ENCODE assay signal across 7 mouse cellular contexts in genomic region chr3:87620218-87620891, GRCm38 (mm10). TPM values are rescaled to one million over a fixed set of nuclear protein-coding genes. Genes with fewer than 3 reads are reported as not detected.
DNase-seq lines count a peak whose midpoint lies in the region; ATAC-seq and TF ChIP-seq lines count a peak whose summit lies in the region.

No protein-coding gene starts in this region.

- H3K9me3 ChIP-seq in lung, embryonic 15.5 days = no peaks in the 10 kb centered on the region
- H3K9me3 ChIP-seq in forebrain, embryonic 15.5 days = no peaks in the 10 kb centered on the region
- no peaks in the 10 kb centered on the region for H3K9me3 ChIP-seq in liver, embryonic 12.5 days (replicated peaks)
- no peaks in the 10 kb centered on the region for H3K9me3 ChIP-seq in stomach, postnatal 0 days (ENCODE audit: control insufficient read depth, low read length)

- H3K4me3 ChIP-seq in lung, embryonic 15.5 days = peak overlapping the region; percentile 81
- peak overlapping the region; percentile 81 for H3K4me3 ChIP-seq in forebrain, embryonic 15.5 days
- peak overlapping the region; percentile 3; the same call in 1 of the 2 replicates for H3K4me3 ChIP-seq in liver, embryonic 12.5 days
- peak overlapping the region; percentile 80 for H3K4me3 ChIP-seq in stomach, postnatal 0 days (ENCODE audit: low read depth, low read length)

- no peak for ATAC-seq in lung, embryonic 15.5 days (ENCODE audit: borderline replicate concordance, extremely low read depth, low FRiP score, low TSS enrichment)
- no peak for ATAC-seq in forebrain, embryonic 15.5 days (replicated peaks)
- no peak for ATAC-seq in liver, embryonic 12.5 days
- no peak for ATAC-seq in stomach, postnatal 0 days (ENCODE audit: low FRiP score, low TSS enrichment)

- H3K4me2 ChIP-seq in lung, embryonic 15.5 days = peak overlapping the region; percentile 80
- peak overlapping the region; percentile 94 for H3K4me2 ChIP-seq in forebrain, embryonic 15.5 days (replicated peaks)
- H3K4me2 ChIP-seq in liver, embryonic 12.5 days = peak overlapping the region; percentile 88
- peak overlapping the region; percentile 89 for H3K4me2 ChIP-seq in stomach, postnatal 0 days (replicated peaks; ENCODE audit: low read depth)

- H3K27me3 ChIP-seq in lung, embryonic 15.5 days = no peaks in the 10 kb centered on the region
- H3K27me3 ChIP-seq in forebrain, embryonic 15.5 days = no peaks in the 10 kb centered on the region
- H3K27me3 ChIP-seq in liver, embryonic 12.5 days (replicated peaks) = peaks cover 19% of the 10 kb centered on the region
- no peaks in the 10 kb centered on the region for H3K27me3 ChIP-seq in stomach, postnatal 0 days (ENCODE audit: control insufficient read depth, insufficient read depth, low read length)

- no peak overlapping the region for H3K27ac ChIP-seq in lung, embryonic 15.5 days
- H3K27ac ChIP-seq in forebrain, embryonic 15.5 days (replicated peaks) = 0 out of 2 replicates have a peak overlapping the region, but pooled peaks have one; percentile 20
- H3K27ac ChIP-seq in liver, embryonic 12.5 days = no peak overlapping the region
- H3K27ac ChIP-seq in stomach, postnatal 0 days (replicated peaks) = peak overlapping the region; percentile 30; the same call in 1 of the 2 replicates

- H3K4me1 ChIP-seq in lung, embryonic 15.5 days = peaks cover 44% of the 10 kb centered on the region
- peaks cover 49% of the 10 kb centered on the region for H3K4me1 ChIP-seq in forebrain, embryonic 15.5 days
- H3K4me1 ChIP-seq in liver, embryonic 12.5 days = peaks cover 34% of the 10 kb centered on the region
- H3K4me1 ChIP-seq in stomach, postnatal 0 days (replicated peaks; ENCODE audit: control insufficient read depth, insufficient read depth) = peaks cover 4% of the 10 kb centered on the region; the same call in 1 of the 2 replicates

- no peak for TF ChIP-seq CTCF in stomach, postnatal 0 days (IDR thresholded peaks at IDR 0.05; ENCODE audit: low read depth)

- H3K9ac ChIP-seq in lung, embryonic 15.5 days = peak overlapping the region; percentile 33; the same call in 1 of the 2 replicates
- H3K9ac ChIP-seq in forebrain, embryonic 15.5 days (replicated peaks) = peak overlapping the region; percentile 36
- H3K9ac ChIP-seq in liver, embryonic 12.5 days = no peak overlapping the region
- peak overlapping the region; percentile 39 for H3K9ac ChIP-seq in stomach, postnatal 0 days (ENCODE audit: low read length)

- intact Hi-C loops in left cerebral cortex, postnatal 14 days (cut with DNase I) = no loop called here

- 35% methylated on average over 7 of the region's 7 CpGs for WGBS in lung, embryonic 15.5 days
- WGBS in forebrain, embryonic 15.5 days = 57% methylated on average over 7 of the region's 7 CpGs
- 61% methylated on average over 7 of the region's 7 CpGs for WGBS in liver, embryonic 12.5 days (ENCODE audit: insufficient replicate concordance)
- 29% methylated on average over 7 of the region's 7 CpGs for WGBS in stomach, postnatal 0 days

- no peaks in the 10 kb centered on the region for H3K36me3 ChIP-seq in lung, embryonic 15.5 days
- H3K36me3 ChIP-seq in forebrain, embryonic 15.5 days = no peaks in the 10 kb centered on the region
- H3K36me3 ChIP-seq in liver, embryonic 12.5 days = no peaks in the 10 kb centered on the region
- H3K36me3 ChIP-seq in stomach, postnatal 0 days (ENCODE audit: control insufficient read depth, insufficient read depth, low read length) = no peaks in the 10 kb centered on the region

- TF ChIP-seq EP300 in stomach, postnatal 0 days (optimal IDR thresholded peaks at IDR 0.05) = no peak

- DNase-seq in lung, postnatal 10 days = no peak
- no peak for DNase-seq in stomach, postnatal 0 days (ENCODE audit: low spot score)
- no peak for DNase-seq in left cerebral cortex, postnatal 14 days (ENCODE audit: low spot score in 2 of 2)
- DNase-seq in left cerebral cortex, adult 18-20 months (ENCODE audit: low spot score in 2 of 2) = no peak

RNA-seq across cellular contexts. Expression of gene Arhgef11, which starts 3.0 kb away (rescaled TPM):
- polyA plus RNA-seq in lung, embryonic 15.5 days (2015; fragmentation: Nextera tagmentation; extraction: Ambion mirVana) = 18.0 TPM in 2 replicates
- 22.7 and 23.6 TPM in 2 replicates for polyA plus RNA-seq in forebrain, embryonic 15.5 days (2015; fragmentation: Nextera tagmentation; extraction: Ambion mirVana)
- 4.2 and 4.9 TPM in 2 replicates for polyA plus RNA-seq in liver, embryonic 12.5 days (2016; fragmentation: Nextera tagmentation; extraction: Ambion mirVana)
- 5.9 and 6.1 TPM in 2 replicates for polyA plus RNA-seq in stomach, postnatal 0 days (2015; fragmentation: Nextera tagmentation; extraction: Ambion mirVana)
- 10 to 100 TPM; 53.5 to 53.8 TPM for total RNA-seq in left cerebral cortex, postnatal 14 days (2021)
- 10 to 100 TPM; 58.3 to 60.9 TPM for total RNA-seq in left cerebral cortex, adult 18-20 months (2021)

Comparison
In these comparisons a context has a peak if more than half of its experiments do, and no peak if none do; other contexts are left out.
1. H3K27ac ChIP-seq: peak in forebrain, embryonic 15.5 days (single experiment) and stomach, postnatal 0 days (single experiment); none in lung, embryonic 15.5 days (single experiment) and liver, embryonic 12.5 days (single experiment).
2. H3K4me3 ChIP-seq: peak in every context shown above with its lines; median percentile 81 in lung, embryonic 15.5 days; 81 in forebrain, embryonic 15.5 days; 80 in stomach, postnatal 0 days; 3 in liver, embryonic 12.5 days.
3. Peak in every context shown above with its lines, with median percentiles within 50 percentile points of each other: H3K4me2 ChIP-seq.